Mouse (Mus musculus) hindbrain, postnatal 0 days (tissue): ENCODE results near the gene Adck2. TPM values are rescaled to one million over a fixed set of nuclear protein-coding genes. Genes with fewer than 3 reads are reported as not detected.

Source experiments
- ATAC-seq: fragments of 200-750 bp; cut with Nextera tagmentation; 2 replicates; pipeline ENCODE4 v1.8.0; 2017; ENCODE audit warnings: mild to moderate bottlenecking, moderate TSS enrichment, moderate library complexity
- DNase-seq: peaks from one replicate; pipeline ENCODE4 v3.0.0-alpha.2; 2015; ENCODE audit warnings: low spot score
- H3K27ac ChIP-seq: fragments of 300-500 bp; sonication (generic); 2 replicates; pipeline ENCODE4 v1.5.1; 2014; ENCODE audit warnings: mild to moderate bottlenecking
- H3K27me3 ChIP-seq: fragments of 300-500 bp; sonication (generic); 2 replicates; pipeline ENCODE4 v1.6.1; 2014; ENCODE audit warnings: low read length, mixed read lengths; ENCODE audit not compliant: insufficient read depth
- H3K36me3 ChIP-seq: fragments of 300-500 bp; sonication (generic); 2 replicates; pipeline ENCODE4 v1.6.1; 2014; ENCODE audit warnings: low read length, mixed read lengths; ENCODE audit not compliant: insufficient read depth
- H3K4me1 ChIP-seq: fragments of 300-500 bp; sonication (generic); 2 replicates; pipeline ENCODE4 v1.6.1; 2014; ENCODE audit warnings: antibody characterized with exemption, low read length, mixed read lengths; ENCODE audit not compliant: insufficient read depth
- H3K4me2 ChIP-seq: fragments of 300-500 bp; sonication (generic); 2 replicates; pipeline ENCODE4 v1.6.1; 2014; ENCODE audit warnings: low read depth, mild to moderate bottlenecking, low read length, moderate library complexity, mixed read lengths
- H3K4me3 ChIP-seq: fragments of 300-500 bp; sonication (generic); 2 replicates; pipeline ENCODE4 v1.5.1; 2014; ENCODE audit warnings: low read length
- H3K9ac ChIP-seq: fragments of 300-500 bp; sonication (generic); replicated peaks from 2 replicates; pipeline ENCODE4 v1.6.1; 2014; ENCODE audit warnings: mild to moderate bottlenecking, low read length, moderate library complexity, mixed read lengths
- H3K9me3 ChIP-seq: fragments of 300-500 bp; sonication (generic); 2 replicates; pipeline ENCODE4 v1.6.1; 2016; ENCODE audit warnings: low read length, mixed read lengths
- CTCF ChIP-seq: IDR thresholded peaks from 2 replicates; pipeline ENCODE4 v1.5.1; 2016; ENCODE audit warnings: antibody characterized with exemption, control low read depth, low read depth
- WGBS: fragments of 180-500 bp; shearing (Covaris S2); extraction: QIAGEN DNeasy Blood & Tissue Kit; methylation state at CpG from one replicate; pipeline ENCODE4 v1.1.7; 2014; 5-methylcytosine and 5-hydroxymethylcytosine counted together
- polyA plus RNA-seq: library from polyadenylated mRNA; unstranded; fragments of >200 nt; fragmentation: Nextera tagmentation; extraction: Ambion mirVana; gene quantifications from 2 replicates; pipeline ENCODE4 v1.2.1, GENCODE M21; 2015
- total RNA-seq: library from RNA; depleted of rRNA; stranded (reverse); fragments of >200 nt; gene quantifications from 2 replicates; pipeline ENCODE4 v1.2.3, GENCODE M21; 2014; rRNA removed

Adck2 gene
- 14.8 and 18.8 TPM in 2 replicates for total RNA-seq
- polyA plus RNA-seq, result 35.6 and 36.9 TPM in 2 replicates

DNA sequence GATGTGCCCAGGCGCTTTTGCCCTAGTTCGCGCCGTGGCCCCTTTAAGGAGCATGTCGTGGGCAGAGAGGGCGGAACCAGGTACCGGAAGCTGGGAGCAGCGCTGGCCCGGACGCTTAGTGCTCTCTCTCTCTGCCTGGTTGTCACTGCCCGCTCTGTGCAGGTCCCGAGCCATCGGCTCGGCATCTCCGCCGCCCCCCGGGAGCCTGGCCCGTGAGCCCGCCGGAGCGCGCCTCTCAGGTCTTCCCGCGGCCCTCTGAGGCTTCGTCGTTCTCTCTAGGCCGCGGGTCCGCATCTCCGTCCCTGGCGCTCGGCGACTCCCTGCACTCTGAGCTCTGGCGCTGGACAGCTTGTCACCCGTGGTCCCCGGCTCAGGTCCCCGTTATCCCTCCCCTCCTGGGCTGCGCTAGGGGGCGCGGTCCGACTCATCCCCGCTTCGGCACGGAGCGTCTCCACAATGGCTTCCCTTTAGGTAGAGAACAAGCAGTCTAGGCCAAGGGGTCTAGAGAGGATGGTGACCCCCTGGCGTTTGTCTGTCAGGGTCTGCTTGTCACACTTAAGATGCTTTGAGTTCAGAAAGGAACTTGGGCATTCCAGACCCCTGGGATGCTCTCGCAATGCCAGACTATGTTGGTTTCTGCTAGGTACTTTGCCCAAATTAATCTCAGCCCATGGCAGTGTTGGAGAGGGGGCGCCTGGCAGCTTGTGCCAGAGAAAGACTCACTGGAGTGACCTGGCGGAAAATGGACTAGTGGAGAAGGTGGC, at the start of gene Adck2:
Adck2 (plus strand) TSS at position 83 of the 764 bp plus-strand sequence.
- peak within 1 kb of the TSS; percentile 77 for H3K9ac ChIP-seq
- DNase-seq, result peak; percentile 91
- H3K27ac ChIP-seq, result peak within 1 kb of the TSS; percentile 95
- H3K4me2 ChIP-seq, result peak within 1 kb of the TSS; percentile 69
- TF ChIP-seq CTCF, result peak; percentile 64
- peak within 1 kb of the TSS; percentile 67 for H3K4me3 ChIP-seq
- peaks cover 6% of the 10 kb centered on the region; the same call in 1 of the 2 replicates for H3K36me3 ChIP-seq
- H3K27me3 ChIP-seq, result no peaks in the 10 kb centered on the region
- peaks cover 10% of the 10 kb centered on the region; the same call in 1 of the 2 replicates for H3K4me1 ChIP-seq
- ATAC-seq, result peak; percentile 94
- WGBS, result 3% methylated on average over 48 of the region's 49 CpGs
- no peaks in the 10 kb centered on the region for H3K9me3 ChIP-seq

DNA sequence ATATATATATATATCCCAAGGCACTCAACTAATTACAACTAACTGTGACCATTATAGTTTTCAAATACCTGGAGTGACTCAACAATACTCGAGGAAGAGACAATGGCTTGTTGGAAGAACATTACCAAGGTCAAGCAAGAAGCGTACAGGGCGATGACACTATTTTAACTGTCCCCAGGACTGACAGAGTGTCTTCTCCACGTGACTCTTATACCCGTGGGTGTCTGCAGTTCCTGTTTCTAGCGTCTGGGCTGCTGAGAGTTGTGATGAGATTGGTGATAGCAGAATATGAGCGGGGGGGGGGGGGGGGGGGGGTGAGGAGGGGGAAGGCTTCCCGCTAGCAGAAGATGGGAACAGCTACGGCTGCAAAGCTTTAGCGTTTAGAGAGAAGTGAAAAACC, 46.9 kb upstream of the Adck2 start:
- H3K4me3 ChIP-seq, result no peak overlapping the region
- no peaks in the 10 kb centered on the region for H3K27me3 ChIP-seq
- H3K9ac ChIP-seq, result no peak overlapping the region
- H3K4me2 ChIP-seq, result no peak overlapping the region
- 47% methylated on average over 9 of the region's 10 CpGs for WGBS
- no peaks in the 10 kb centered on the region for H3K9me3 ChIP-seq
- peaks cover 15% of the 10 kb centered on the region for H3K4me1 ChIP-seq
- DNase-seq (no peak), ATAC-seq (no peak)
- H3K27ac ChIP-seq, result peak overlapping the region; percentile 84
- TF ChIP-seq CTCF, result no peak
- peaks cover 10% of the 10 kb centered on the region; the same call in 1 of the 2 replicates for H3K36me3 ChIP-seq

DNA sequence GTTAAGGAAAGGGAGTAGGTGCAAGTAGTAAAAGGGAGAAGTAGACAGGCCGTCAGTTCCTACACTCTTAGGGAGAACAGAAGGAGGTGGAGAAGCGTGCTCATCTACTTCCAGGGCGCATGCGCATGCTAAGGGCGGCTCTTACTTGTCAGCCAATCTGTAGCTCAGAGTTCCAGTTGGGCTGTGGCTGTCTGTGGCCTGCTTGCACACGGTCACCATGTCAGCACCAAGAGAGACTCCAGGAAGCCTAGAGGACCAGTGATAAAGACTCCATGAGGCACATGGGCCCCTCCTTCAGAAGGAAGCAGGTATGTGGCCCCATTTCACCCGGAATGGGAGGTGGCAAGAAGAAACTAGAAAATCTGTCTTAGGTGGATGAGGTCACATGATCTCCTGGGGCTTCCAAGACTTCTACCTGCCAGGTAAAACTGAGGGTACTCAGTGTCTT, 46.3 kb upstream of the Adck2 start:
- DNase-seq (peak; percentile 46), ATAC-seq (peak; percentile 28)
- Histone ChIP-seq H3K9ac (no peak overlapping the region), H3K4me2 (0 out of 2 replicates have a peak overlapping the region, but pooled peaks have one; percentile 45), H3K36me3 (peaks cover 7% of the 10 kb centered on the region; the same call in 1 of the 2 replicates), H3K9me3 (no peaks in the 10 kb centered on the region), H3K4me3 (no peak overlapping the region), H3K4me1 (peaks cover 15% of the 10 kb centered on the region), H3K27ac (peak overlapping the region; percentile 84), H3K27me3 (no peaks in the 10 kb centered on the region)
- no peak for TF ChIP-seq CTCF
- WGBS, result 54% methylated on average over 7 of the region's 7 CpGs

DNA sequence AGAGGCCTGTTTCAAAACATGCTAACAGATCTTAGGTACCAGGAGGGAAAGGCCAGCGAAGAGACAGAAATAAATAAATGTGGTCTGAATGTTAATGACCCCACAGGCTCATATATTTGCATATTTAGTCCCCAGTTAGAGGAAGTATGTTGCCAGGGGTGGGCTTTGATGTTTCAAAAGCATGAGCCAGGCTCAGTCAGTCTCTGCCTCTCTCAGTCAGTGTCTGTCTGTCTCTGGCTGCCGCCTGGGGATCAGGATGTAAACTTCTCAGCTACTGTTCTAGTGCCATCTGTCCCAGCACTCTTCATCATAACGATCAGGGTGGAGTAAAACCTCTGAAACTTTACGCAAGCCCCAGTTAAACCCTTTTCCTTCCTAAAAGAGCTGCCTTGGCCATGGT, 45.9 kb upstream of the Adck2 start:
- TF ChIP-seq CTCF, result no peak
- H3K36me3 ChIP-seq, result peaks cover 6% of the 10 kb centered on the region; the same call in 1 of the 2 replicates
- ATAC-seq, result peak; percentile 50; the same call in 1 of the 2 replicates
- DNase-seq, result peak; percentile 62
- H3K4me2 ChIP-seq, result peak overlapping the region; percentile 45; the same call in 1 of the 2 replicates
- no peaks in the 10 kb centered on the region for H3K9me3 ChIP-seq
- H3K27me3 ChIP-seq, result no peaks in the 10 kb centered on the region
- H3K4me3 ChIP-seq, result no peak overlapping the region
- 20% methylated on average over 4 of the region's 4 CpGs for WGBS
- H3K9ac ChIP-seq, result no peak overlapping the region
- peak overlapping the region; percentile 84 for H3K27ac ChIP-seq
- peaks cover 15% of the 10 kb centered on the region for H3K4me1 ChIP-seq

DNA sequence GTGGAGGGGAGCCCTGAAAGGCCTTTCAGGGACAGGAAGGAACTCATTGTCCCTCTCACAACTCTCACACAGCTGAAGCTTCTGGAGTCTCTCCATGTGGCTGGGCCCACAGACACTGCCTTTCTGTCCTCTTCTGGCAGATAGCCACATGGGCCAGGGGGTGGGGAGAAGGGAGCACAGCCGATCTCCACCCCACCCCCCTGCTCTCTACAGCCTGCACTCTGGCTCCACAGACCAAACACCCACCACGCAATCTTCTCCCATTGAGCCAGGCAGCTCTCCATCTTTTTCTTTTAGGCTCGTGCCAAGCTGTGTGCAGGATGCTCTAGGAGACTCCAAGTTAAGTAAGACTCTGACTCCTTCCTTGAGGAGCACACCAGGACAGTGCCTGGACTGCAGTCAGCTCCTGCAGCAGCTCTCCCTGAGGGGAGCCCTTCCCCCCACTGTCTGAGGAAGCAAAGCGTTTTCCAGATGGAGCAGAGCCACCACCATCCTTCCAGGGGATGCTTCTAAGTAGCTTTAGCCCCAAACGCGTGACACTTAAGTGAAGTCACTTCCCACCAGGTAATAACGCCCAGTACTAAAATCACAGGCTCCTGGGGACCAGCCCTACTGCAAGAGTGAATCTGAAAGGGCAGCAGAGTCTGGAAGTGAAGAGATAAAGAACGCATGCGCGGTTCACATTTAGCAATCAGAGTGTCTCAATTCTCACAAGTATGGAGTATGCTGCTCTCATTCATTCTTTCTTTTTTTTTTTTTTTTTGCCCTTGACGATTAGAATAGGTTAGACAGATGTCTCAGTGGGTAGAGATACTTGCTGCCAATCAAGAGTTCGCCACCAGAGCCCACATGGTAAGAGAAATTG, 44.8 kb upstream of the Adck2 start:
- Histone ChIP-seq H3K9ac (0 out of 2 replicates have a peak overlapping the region, but pooled peaks have one; percentile 13), H3K27me3 (no peaks in the 10 kb centered on the region), H3K4me3 (no peak overlapping the region), H3K4me1 (peaks cover 15% of the 10 kb centered on the region), H3K36me3 (no peaks in the 10 kb centered on the region), H3K4me2 (peak overlapping the region; percentile 45), H3K27ac (peak overlapping the region; percentile 84), H3K9me3 (no peaks in the 10 kb centered on the region)
- no peak for TF ChIP-seq CTCF
- 20% methylated on average over 12 of the region's 12 CpGs for WGBS
- peak; percentile 90 for DNase-seq
- peak; percentile 95 for ATAC-seq

DNA sequence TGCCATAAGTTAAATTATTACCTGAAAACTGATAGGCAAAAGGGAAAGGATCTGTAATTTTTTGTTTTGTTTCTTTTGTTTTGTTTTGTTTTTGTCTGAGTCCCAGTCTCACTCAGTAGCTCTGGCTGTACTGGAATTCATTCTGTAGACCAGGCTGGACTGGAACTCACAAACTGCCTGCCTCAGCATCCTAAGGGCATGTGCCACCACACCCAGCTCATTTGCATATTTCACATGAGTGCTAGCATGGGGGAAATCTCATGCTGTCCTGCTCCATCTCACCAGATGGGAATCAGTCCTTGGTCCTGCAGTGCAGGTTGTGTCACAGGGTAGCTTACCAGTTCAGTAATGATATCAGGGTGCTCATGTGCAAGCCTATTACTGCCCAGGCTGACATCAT, 38.7 kb upstream of the Adck2 start:
- Histone ChIP-seq H3K9ac (no peak overlapping the region), H3K27ac (no peak overlapping the region), H3K9me3 (no peaks in the 10 kb centered on the region), H3K36me3 (no peaks in the 10 kb centered on the region), H3K4me1 (peaks cover 7% of the 10 kb centered on the region), H3K4me2 (no peak overlapping the region), H3K27me3 (no peaks in the 10 kb centered on the region), H3K4me3 (no peak overlapping the region)
- no peak for TF ChIP-seq CTCF
- ATAC-seq (no peak), DNase-seq (no peak)
